Mouse (Mus musculus): ENCODE results near the gene Srebf1.

- TF ChIP-seq POLR2A (IDR thresholded peaks at IDR 0.05; ENCODE audit: borderline replicate concordance, control insufficient read depth, low read depth, low read length), result no peak
- TF ChIP-seq CTCF (IDR thresholded peaks at IDR 0.05; ENCODE audit: control insufficient read depth, insufficient read depth, low read length), result no peak
These were observed 57.3 kb downstream of the Srebf1 start for GRCm38 (mm10) chr11:60165076-60165475.

All from bone marrow, adult 2 months (tissue).